Mouse (Mus musculus) neural tube, embryonic 12.5 days (tissue): ENCODE results near the gene Arhgap21. TPM values are rescaled to one million over a fixed set of nuclear protein-coding genes. Genes with fewer than 3 reads are reported as not detected.

Source experiments
- ATAC-seq: fragments of 200-750 bp; cut with Nextera tagmentation; 2 replicates; pipeline ENCODE4 v1.8.0; 2017; ENCODE audit warnings: low read depth, mild to moderate bottlenecking, moderate TSS enrichment, moderate library complexity; ENCODE audit not compliant: low FRiP score
- H3K27ac ChIP-seq: fragments of 300-500 bp; sonication (generic); 2 replicates; pipeline ENCODE4 v1.5.1; 2016
- H3K27me3 ChIP-seq: fragments of 300-500 bp; sonication (generic); replicated peaks from 2 replicates; pipeline ENCODE4 v1.6.1; 2016; ENCODE audit warnings: mild to moderate bottlenecking
- H3K36me3 ChIP-seq: fragments of 300-500 bp; sonication (generic); 2 replicates; pipeline ENCODE4 v1.6.1; 2016; ENCODE audit warnings: mild to moderate bottlenecking
- H3K4me1 ChIP-seq: fragments of 300-500 bp; sonication (generic); 2 replicates; pipeline ENCODE4 v1.6.1; 2016
- H3K4me2 ChIP-seq: fragments of 300-500 bp; sonication (generic); replicated peaks from 2 replicates; pipeline ENCODE4 v1.6.1; 2016; ENCODE audit warnings: mild to moderate bottlenecking
- H3K4me3 ChIP-seq: fragments of 300-500 bp; sonication (generic); 2 replicates; pipeline ENCODE4 v1.5.1; 2016
- H3K9ac ChIP-seq: fragments of 300-500 bp; sonication (generic); 2 replicates; pipeline ENCODE4 v1.6.1; 2016; ENCODE audit warnings: mild to moderate bottlenecking
- H3K9me3 ChIP-seq: fragments of 300-500 bp; sonication (generic); 2 replicates; pipeline ENCODE4 v1.6.1; 2016; ENCODE audit warnings: mild to moderate bottlenecking
- WGBS: fragments of 180-500 bp; shearing (Covaris S2); methylation state at CpG from one replicate; pipeline ENCODE4 v1.1.7; 2016; 5-methylcytosine and 5-hydroxymethylcytosine counted together
- polyA plus RNA-seq: library from polyadenylated mRNA; unstranded; fragments of >200 nt; fragmentation: Nextera tagmentation; extraction: Ambion mirVana; gene quantifications from 2 replicates; pipeline ENCODE4 v1.2.1, GENCODE M21; 2016

The Arhgap21 gene
- polyA plus RNA-seq, 1 experiment from 2014 or later: 50.6 TPM

DNA sequence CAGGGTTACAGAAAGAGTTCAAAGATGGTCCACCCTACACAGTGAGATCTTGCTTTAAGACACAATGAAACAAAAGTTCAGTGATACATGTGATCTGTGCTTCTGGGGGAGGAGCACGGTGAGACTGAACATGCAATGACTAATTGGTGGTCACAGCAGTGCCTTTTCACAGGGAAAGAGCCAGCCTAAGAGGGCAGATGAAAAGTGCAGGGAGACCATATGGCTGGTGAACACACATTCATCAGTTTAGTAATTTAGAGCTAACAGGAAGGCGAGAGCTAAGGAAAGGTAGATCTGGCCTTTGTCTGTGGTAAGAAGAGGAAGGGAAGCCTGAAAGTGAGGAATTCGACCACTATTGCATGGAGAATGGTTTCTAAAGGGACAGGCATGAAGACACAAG is 102.9 kb downstream of the Arhgap21 start:
- H3K9me3 ChIP-seq: no peaks in the 10 kb centered on the region
- no peak for ATAC-seq
- 70% methylated on average over 3 of the region's 3 CpGs for WGBS
- H3K27me3 ChIP-seq: no peaks in the 10 kb centered on the region
- H3K27ac ChIP-seq: no peak overlapping the region
- no peak overlapping the region for H3K4me3 ChIP-seq
- H3K9ac ChIP-seq: no peak overlapping the region
- H3K4me1 ChIP-seq: no peaks in the 10 kb centered on the region
- H3K4me2 ChIP-seq: no peak overlapping the region
- H3K36me3 ChIP-seq: peaks cover 38% of the 10 kb centered on the region

- no peaks in the 10 kb centered on the region for H3K9me3 ChIP-seq
- no peak for ATAC-seq
- H3K4me3 ChIP-seq: no peak overlapping the region
- no peaks in the 10 kb centered on the region for H3K4me1 ChIP-seq
- H3K9ac ChIP-seq: no peak overlapping the region
- no peaks in the 10 kb centered on the region for H3K27me3 ChIP-seq
- H3K36me3 ChIP-seq: peaks cover 49% of the 10 kb centered on the region
- H3K27ac ChIP-seq: no peak overlapping the region
- H3K4me2 ChIP-seq: no peak overlapping the region
- 94% methylated on average over 2 of the region's 2 CpGs for WGBS
Observed at GRCm38 (mm10) chr2:20864569-20864968, 104.1 kb downstream of the Arhgap21 start.

- no peak for ATAC-seq
- Histone ChIP-seq H3K9me3 (no peaks in the 10 kb centered on the region), H3K4me3 (no peak overlapping the region), H3K36me3 (peaks cover 75% of the 10 kb centered on the region), H3K4me1 (no peaks in the 10 kb centered on the region), H3K27ac (no peak overlapping the region), H3K27me3 (no peaks in the 10 kb centered on the region), H3K9ac (no peak overlapping the region), H3K4me2 (no peak overlapping the region)
- WGBS: 89% methylated on average over 5 of the region's 5 CpGs
Observed at GRCm38 (mm10) chr2:20860756-20861155, 107.9 kb downstream of the Arhgap21 start.

DNA sequence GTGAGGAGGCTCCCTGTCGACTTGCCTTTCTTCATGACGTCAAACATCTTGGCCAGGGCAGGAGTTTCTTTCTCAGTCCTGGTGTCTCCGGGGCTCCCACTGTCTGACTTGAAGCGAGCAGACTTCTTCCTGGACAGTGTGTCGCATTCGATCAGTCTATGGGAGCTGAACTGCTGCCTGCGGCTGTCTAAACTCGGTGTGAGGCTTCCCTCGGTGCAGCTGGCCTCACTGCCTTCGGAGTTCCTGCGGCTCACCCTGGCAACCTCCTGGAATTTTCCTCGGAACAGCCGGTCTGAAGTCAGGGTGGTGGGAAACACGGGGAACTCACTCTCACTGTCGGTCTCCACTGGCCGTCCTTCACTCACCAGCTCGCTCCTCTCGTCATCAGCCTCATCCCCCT is 119.3 kb downstream of the Arhgap21 start:
- H3K36me3 ChIP-seq: peaks cover 68% of the 10 kb centered on the region
- 82% methylated on average over 18 of the region's 18 CpGs for WGBS

DNA sequence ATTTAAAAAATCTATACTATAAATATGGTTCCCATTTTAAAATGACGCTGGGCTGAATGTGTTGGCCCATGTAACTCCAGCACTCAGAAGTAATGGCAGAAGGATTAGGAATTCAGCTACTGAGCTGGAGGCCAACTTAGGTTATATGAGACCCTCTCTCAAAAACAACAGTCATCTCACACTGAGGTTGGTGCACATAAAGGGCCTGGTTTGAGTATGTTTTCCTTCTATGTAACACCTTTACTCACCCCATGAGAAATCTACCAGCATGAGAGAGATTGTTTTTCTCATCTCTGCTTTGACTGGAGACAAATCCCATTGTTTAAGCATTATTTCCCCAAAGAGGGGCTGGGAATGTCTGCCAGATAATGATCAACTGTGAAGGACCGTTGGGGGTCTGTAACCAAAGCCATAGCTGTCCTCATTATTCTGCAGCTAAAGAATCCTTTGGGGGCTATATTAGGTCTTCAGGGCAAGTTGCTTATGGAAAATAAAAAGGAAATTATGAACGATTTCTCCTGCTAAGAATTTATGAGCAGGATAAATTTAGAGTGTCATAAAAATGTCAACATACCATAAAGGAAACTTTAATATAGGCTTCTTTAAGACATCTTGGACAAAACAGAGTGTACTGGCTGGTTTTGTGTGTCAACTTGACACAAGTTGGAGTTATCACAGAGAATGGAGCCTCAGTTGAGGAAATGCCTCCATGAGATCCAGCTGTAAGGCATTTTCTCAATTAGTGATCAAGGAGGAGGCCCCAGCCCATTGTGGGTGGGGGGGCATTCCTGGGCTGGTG is 136.9 kb downstream of the Arhgap21 start:
- no peaks in the 10 kb centered on the region for H3K36me3 ChIP-seq
- ATAC-seq: no peak
- 75% methylated on average over 3 of the region's 3 CpGs for WGBS
- no peaks in the 10 kb centered on the region for H3K27me3 ChIP-seq
- no peaks in the 10 kb centered on the region for H3K9me3 ChIP-seq
- no peaks in the 10 kb centered on the region for H3K4me1 ChIP-seq
- no peak overlapping the region for H3K27ac ChIP-seq
- H3K4me2 ChIP-seq: no peak overlapping the region
- H3K9ac ChIP-seq: no peak overlapping the region
- no peak overlapping the region for H3K4me3 ChIP-seq

More for the DNA sequence above, 119.3 kb downstream of the Arhgap21 start:
- no peaks in the 10 kb centered on the region for H3K4me1 ChIP-seq
- ATAC-seq: no peak
- H3K27ac ChIP-seq: no peak overlapping the region
- H3K4me2 ChIP-seq: no peak overlapping the region
- no peak overlapping the region for H3K9ac ChIP-seq
- no peak overlapping the region for H3K4me3 ChIP-seq
- H3K27me3 ChIP-seq: no peaks in the 10 kb centered on the region
- H3K9me3 ChIP-seq: no peaks in the 10 kb centered on the region

- Histone ChIP-seq H3K36me3 (no peaks in the 10 kb centered on the region), H3K4me3 (no peak overlapping the region), H3K9me3 (no peaks in the 10 kb centered on the region), H3K9ac (no peak overlapping the region), H3K4me2 (no peak overlapping the region), H3K4me1 (no peaks in the 10 kb centered on the region), H3K27ac (no peak overlapping the region), H3K27me3 (no peaks in the 10 kb centered on the region)
- WGBS: 79% methylated on average over 3 of the region's 3 CpGs
- ATAC-seq: no peak
Observed at GRCm38 (mm10) chr2:20830882-20831281, 137.8 kb downstream of the Arhgap21 start.

GRCm38 (mm10) chr2:20826258-20826657 is 142.4 kb downstream of the Arhgap21 start:
- ATAC-seq: no peak
- H3K27ac ChIP-seq: no peak overlapping the region
- H3K9me3 ChIP-seq: no peaks in the 10 kb centered on the region
- H3K9ac ChIP-seq: no peak overlapping the region
- no peaks in the 10 kb centered on the region for H3K27me3 ChIP-seq
- no peaks in the 10 kb centered on the region for H3K4me1 ChIP-seq
- H3K36me3 ChIP-seq: no peaks in the 10 kb centered on the region
- no peak overlapping the region for H3K4me3 ChIP-seq
- H3K4me2 ChIP-seq: no peak overlapping the region

DNA sequence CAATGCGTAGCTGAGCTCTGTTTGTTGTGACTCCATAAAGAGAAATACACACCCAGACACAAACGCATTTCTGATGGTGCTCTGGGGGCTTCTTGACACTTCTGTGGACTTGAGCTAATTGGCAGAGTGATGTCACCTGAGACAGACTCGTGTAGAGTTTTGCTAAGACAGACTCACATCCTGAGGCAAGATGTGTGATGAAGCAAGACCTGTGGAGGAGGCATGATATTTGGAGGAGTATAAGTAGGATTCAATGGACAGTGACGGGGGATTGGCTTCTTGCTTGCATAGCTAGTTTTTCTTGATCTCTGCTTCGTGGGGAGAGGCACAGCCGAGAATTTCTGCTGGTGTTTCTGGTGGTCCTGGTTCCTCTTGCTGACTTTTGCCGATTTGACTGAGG is 150.5 kb downstream of the Arhgap21 start:
- Histone ChIP-seq H3K4me1 (no peaks in the 10 kb centered on the region), H3K4me2 (no peak overlapping the region), H3K27me3 (no peaks in the 10 kb centered on the region), H3K9me3 (no peaks in the 10 kb centered on the region), H3K9ac (no peak overlapping the region), H3K36me3 (no peaks in the 10 kb centered on the region), H3K27ac (no peak overlapping the region), H3K4me3 (no peak overlapping the region)
- whole genome bisulfite sequencing: 86% methylated on average over 7 of the region's 7 CpGs
- ATAC-seq: no peak

- WGBS: 82% methylated on average over 2 of the region's 2 CpGs
- Histone ChIP-seq H3K27ac (no peak overlapping the region), H3K27me3 (no peaks in the 10 kb centered on the region), H3K4me2 (no peak overlapping the region), H3K9ac (no peak overlapping the region), H3K4me3 (no peak overlapping the region), H3K36me3 (no peaks in the 10 kb centered on the region), H3K9me3 (no peaks in the 10 kb centered on the region), H3K4me1 (no peaks in the 10 kb centered on the region)
- no peak for ATAC-seq
Observed at GRCm38 (mm10) chr2:20813986-20814385, 154.7 kb downstream of the Arhgap21 start.

- Histone ChIP-seq H3K4me2 (no peak overlapping the region), H3K4me1 (no peaks in the 10 kb centered on the region), H3K27ac (no peak overlapping the region), H3K9me3 (no peaks in the 10 kb centered on the region), H3K27me3 (no peaks in the 10 kb centered on the region), H3K9ac (no peak overlapping the region), H3K4me3 (no peak overlapping the region), H3K36me3 (no peaks in the 10 kb centered on the region)
- no peak for ATAC-seq
- 92% methylated on average over 8 of the region's 8 CpGs for WGBS
Observed at GRCm38 (mm10) chr2:20811506-20811905, 157.2 kb downstream of the Arhgap21 start.

- Histone ChIP-seq H3K4me3 (no peak overlapping the region), H3K9me3 (no peaks in the 10 kb centered on the region), H3K27ac (no peak overlapping the region), H3K27me3 (no peaks in the 10 kb centered on the region), H3K4me2 (no peak overlapping the region), H3K36me3 (no peaks in the 10 kb centered on the region), H3K4me1 (no peaks in the 10 kb centered on the region), H3K9ac (no peak overlapping the region)
- ATAC-seq: no peak
- WGBS: 86% methylated on average over 8 of the region's 8 CpGs
Observed at GRCm38 (mm10) chr2:20801236-20801890, 167.3 kb downstream of the Arhgap21 start.
